Mouse (Mus musculus): ENCODE data around the gene Spata6. TPM values are rescaled to one million over a fixed set of nuclear protein-coding genes. Genes with fewer than 3 reads are reported as not detected.

The Spata6 gene
- total RNA-seq (2021) = 1 to 10 TPM; 3.6 to 4.6 TPM

DNA sequence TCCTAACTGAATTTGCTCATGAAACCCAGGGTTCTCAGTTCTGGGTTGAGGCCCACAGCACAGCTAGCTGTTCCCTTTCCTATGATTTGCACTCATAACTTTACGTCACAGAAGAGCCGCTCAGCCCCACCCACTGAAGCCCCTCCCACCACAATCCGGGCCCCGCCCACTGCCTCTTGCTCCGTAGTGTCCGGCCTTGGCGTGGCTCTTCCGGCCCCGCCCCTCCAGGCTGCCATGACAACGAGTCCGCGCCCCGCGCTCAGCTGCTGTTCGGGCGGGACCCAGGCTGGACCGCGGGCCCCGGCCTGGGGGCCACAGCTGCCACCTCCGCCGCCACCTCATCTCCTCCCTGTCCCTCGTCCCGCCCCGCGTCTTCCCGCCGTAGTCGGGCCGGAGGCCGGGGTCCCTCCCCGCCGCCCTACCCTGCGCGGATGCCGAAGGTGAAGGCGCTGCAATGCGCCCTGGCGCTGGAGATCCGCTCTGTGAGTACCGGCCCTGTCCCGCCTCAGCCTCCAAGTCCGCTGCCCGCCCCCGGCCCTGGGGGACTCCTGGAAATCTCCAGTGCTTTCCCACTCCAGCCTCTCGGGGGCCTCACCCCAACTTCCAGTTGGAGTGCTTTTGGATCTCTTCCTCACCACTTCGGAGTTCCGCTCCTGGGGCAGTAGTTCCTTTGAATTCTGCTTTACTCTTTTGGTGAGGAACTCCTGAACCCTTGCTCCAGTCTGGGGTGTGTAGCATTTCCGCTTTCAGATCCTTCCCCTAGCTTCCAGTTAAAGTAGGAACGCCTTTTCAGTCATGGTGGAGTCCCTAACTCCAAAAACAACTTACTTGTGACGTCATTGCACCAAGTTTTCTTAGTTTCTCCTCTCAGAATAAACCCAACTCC is at the start of gene Spata6:
Spata6 (plus strand) TSS at position 209 of the 886 bp plus-strand sequence.
- peak; percentile 15 to 36 for DNase-seq (ENCODE audit: extremely low spot score in 1 of 2, low spot score in 1 of 2)

DNA sequence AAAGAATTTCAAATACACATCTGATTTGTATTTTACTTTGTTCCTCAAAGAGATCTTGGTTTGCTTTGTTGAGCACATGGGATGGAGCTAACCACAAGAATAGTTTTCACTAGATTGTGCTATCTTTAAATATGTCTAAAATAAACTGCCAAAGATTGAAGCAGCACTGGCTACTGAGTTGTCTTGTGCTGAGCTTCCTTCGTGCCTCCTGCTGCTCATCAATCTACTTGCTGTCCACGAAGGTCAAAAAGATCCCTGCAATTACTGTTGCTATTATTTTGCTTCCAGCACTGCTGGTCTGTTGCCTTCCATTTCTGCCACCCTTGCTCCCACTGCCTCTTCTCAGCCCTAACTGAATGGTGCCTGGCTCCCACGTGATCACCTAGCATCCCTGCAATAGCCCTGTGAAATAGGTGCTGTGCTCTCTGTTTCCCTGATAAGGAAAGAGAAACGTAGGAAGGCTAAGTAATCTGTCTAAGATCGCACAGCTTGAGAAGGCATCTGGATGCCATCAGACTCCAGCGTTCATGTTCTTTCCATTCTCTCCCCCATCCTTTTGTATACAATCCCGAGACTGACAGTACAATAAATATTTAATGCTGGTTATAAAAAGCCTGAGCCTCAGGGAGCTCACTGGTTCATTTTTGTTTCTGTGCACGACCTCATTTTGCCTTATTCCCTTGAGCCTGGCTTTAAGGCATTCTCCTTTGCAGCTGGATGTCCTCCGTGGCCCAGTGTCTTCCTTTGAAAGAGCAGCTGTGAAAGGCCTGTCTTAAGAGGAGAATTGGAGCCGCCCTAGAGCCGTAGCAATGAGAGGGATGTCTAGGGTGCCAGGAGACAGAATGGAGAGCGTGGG is 49.0 kb upstream of the Spata6 start:
- DNase-seq (ENCODE audit: extremely low spot score in 1 of 2, low spot score in 1 of 2) = no peak

DNA sequence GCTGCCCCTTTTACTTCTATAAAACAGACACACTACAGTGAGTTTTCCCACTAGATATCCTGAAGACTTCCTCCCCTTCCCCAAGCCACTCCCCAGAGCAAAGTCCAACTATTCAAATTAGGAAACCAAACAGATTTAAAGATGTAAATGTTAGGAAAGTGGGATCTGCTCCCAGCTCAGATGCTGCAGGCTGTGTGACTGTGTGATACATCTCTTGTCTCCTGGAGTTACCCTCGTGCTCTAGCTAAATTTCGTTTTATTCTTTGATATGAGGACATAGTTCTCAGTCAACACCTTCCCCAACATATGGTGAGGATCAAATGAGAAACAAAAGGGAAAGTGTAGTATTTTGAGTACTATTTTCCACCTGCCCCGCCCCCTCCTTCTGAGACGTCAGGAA is 48.3 kb upstream of the Spata6 start:
- DNase-seq (ENCODE audit: extremely low spot score in 1 of 2, low spot score in 1 of 2) = no peak

DNA sequence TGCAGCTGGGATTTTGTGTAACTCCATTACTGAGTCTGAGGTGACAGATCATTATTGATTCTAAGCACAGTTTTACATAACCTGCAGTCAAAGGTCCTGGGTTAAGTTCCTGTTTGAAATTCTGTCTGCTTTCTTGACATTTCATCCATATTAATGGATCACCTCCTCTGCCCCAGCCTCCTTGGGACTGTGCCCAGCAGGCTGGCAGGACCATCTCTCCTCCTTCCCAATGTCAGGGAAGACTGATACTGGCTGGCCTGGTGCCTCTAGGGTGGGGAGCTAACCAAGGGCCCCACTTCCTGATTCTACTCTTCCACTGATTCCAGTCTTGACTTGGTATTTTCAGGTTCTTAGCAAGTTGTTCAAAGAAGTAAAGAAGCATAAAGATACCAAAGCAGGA is 45.9 kb upstream of the Spata6 start:
- DNase-seq (ENCODE audit: extremely low spot score in 1 of 2, low spot score in 1 of 2) = no peak

DNA sequence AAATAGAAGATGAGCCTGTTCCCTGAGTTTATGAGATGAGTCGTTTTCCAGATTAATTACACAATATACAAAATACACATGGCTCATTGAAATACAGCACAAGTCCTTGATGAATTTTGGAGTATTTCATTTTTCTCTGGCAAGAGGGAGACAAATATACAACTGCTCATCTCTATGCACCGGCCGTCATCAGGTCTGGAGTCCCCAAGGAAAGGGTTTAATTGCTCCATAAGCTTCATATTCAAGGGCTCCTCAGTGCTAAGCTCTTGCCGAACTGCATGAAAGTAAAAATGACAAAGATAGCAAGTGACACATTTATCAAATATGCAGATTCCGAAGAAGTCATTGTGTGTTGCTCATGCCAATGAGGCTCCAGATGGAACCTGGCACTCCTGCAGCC is 37.9 kb upstream of the Spata6 start:
- DNase-seq (ENCODE audit: extremely low spot score in 1 of 2, low spot score in 1 of 2) = no peak

DNA sequence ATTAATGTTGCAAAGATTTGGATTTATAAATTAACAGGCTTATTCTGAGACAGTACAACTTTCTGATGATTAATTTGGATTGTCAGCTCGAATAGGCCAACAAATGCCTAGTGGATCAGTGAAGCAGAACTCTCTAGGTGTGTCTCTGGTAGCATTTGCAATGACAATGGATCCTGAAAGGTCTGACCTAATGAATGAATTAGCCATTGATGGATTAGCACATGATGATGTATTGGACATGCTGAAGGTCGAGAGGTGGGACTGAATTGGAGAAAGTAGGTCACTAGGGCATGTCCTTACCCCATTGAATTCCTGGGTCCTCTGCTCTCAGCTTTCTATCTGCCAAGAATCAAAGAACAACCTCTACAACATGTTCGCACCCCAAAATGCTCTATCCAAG is 37.0 kb upstream of the Spata6 start:
- no peak for DNase-seq (ENCODE audit: extremely low spot score in 1 of 2, low spot score in 1 of 2)

DNA sequence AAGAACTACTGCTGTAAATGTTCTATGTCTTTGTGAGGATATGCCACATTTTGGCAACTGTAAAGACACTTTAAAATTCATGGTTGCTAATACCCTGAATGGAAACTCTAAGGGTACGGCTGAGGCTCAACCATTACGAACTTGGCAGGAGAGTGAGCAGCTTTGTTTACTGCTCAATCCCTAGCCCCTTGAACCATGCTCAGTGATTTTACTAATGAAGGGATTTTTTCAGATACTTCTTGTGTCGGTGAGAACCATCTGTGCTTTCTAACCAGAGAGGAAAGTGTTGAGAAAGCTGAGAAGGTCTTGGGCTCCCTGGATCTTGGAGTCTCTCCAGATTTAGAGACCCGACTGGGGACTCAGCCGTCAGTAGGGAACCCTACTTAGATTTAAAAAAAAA is 35.9 kb upstream of the Spata6 start:
- no peak for DNase-seq (ENCODE audit: extremely low spot score in 1 of 2, low spot score in 1 of 2)

DNA sequence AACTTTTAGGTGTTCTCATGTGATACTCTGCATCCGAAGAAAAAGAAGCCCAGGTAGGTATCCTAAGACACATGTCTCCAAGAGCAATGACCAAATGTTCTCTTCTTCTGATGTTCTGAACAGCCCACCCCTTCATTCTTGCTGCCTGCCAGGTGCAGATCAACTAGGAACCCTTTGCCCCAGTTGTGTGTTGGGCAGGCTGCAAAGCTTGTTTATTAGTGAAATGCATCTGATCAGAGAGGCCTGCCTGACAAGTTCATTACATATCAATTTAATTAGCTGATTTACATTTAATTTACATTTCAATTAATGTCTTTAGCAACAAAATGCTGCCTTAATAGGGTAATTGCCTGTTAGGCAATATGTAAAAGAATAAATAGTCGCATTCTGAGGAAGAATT is 33.8 kb upstream of the Spata6 start:
- DNase-seq (ENCODE audit: extremely low spot score in 1 of 2, low spot score in 1 of 2) = no peak

DNA sequence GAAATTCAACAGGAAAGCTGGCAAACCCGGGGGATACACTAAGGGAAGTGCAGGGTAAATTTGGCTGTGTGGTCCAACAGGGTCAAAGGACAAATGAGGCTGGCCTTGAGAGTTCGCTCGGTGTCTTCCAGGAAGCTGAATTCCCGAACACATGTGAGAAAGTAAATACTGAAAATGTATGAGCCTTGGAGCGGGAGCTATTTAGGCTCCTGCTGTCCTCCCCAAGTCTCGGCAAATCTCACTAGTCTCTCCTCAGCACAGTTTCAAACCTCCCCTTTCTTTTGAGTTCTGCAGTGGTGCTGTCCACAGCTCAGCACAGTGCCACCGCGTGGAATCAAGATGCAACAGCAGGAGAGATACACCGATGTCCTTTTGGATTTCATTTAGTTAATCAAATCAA is 32.8 kb upstream of the Spata6 start:
- DNase-seq (ENCODE audit: extremely low spot score in 1 of 2, low spot score in 1 of 2) = peak in 1 of 2 experiments; percentile 52

DNA sequence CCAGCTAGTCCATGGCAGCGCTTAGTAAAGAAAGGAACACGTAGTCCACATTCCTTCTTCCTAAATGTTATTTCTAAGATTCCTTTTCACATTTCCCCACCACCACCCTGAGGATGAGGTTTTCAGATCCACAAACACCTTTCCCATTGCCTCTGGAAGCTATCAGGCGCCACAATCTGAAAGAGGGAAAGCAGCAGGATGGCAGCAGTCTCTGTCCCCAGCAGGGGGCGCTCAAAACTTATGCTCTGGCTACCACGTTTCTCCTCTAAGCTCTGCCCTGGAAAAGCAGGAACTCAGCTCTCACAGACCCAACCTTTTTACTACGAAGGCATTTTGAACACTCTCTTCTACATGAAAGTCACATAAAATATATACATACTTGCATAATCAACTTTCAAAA is 32.2 kb upstream of the Spata6 start:
- DNase-seq (ENCODE audit: extremely low spot score in 1 of 2, low spot score in 1 of 2) = peak; percentile 63 to 94

DNA sequence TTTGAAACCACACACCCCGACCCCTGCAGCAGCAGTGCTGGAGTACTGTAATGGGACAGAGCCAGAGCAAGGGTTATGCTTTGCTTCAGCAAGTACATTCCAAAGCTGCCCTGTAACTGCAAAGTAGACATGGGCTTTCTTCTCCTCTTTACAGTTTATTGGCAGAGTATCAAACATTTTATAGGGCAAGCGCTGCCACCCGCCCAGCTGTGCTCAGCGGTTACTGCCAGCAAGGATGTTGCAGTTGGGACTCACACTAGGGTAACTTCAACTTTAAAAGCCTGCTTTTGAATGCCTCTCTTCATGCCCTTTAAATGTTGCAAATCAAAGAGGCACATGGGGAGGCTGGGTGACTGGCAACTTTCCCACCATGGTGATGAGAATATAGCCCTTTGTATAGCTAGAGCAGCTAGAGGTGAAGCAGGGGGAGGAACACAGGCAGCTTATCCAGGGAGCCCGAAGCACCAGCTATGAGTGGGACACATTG is 28.7 kb upstream of the Spata6 start:
- no peak for DNase-seq (ENCODE audit: extremely low spot score in 1 of 2, low spot score in 1 of 2)

DNA sequence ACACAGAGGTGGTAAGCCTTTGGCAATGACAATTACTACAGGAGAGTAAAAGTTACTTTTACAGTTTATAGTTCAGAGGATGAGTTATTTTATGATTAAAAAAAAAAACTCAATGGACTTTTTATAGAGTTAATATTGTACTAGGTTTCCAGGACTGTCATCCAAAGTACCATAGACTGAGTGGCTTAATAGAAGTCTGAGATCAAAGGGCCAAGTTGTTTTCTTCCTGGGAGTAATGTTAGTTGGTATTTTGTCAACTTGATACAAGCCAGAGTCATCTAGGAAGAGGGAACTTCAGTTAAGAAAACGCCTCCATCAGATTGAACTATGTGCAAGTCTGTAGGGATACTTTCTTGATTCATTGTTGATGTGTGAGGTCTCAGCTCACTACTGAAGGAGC is 18.4 kb upstream of the Spata6 start:
- no peak for DNase-seq (ENCODE audit: extremely low spot score in 1 of 2, low spot score in 1 of 2)

DNA sequence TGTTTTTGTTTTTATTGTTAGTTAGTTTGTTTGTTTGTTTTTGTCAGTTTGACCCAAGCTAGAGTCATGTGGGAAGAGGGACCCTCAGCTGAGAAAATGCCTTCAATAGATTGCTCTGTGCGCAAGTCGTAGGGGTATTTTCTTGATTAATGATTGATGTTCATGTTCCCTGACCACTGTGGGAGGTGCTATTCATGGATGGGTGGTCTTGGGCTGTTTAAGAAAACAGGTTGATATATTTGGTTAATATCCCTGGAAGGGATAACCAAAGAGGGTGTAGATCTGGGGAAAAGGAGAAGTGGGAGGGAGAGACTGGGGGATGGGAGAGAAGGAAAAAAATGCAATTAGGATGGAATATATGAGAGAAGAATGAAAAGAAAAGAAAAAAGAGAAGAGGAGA is 15.7 kb upstream of the Spata6 start:
- DNase-seq (ENCODE audit: extremely low spot score in 1 of 2, low spot score in 1 of 2) = no peak

DNA sequence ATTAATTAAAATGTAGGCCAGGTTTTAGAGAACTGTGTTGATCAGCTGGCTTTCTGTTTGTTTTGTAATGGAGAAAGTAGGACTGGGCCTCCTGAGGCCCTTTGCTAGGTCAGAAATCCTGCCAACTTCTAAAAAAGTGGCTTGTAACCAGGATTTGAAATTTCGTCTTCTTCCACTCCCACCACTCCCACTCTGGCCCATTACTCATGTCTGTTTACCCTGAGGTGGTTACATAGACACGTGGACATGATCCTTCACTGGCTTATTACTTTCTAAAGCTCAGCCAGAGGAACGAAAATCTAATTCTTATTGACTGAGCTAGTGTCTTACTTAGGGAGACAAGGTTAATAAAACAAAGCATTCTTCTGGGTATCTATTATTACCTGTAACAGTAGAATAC is 14.8 kb upstream of the Spata6 start:
- DNase-seq (ENCODE audit: extremely low spot score in 1 of 2, low spot score in 1 of 2) = no peak

DNA sequence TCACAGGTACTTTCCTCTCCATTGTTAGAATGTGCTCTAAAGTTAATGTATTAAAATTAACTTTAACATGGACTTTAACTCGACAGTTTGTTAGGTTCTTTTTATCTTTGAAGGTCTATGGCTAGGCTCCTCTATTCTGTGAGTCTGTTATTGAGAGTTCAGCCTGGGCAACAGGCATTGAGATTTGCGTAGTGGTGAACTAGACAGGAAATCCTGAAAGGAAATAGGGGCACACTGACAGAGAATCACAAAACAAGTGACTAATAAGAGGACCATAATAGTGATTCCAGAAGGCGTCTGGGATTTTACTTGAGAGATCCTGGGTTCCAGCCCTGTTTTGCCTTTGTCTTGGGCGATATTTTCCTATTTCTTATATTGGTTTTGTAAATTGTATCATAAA is 488 bp upstream of the Spata6 start:
- no peak for DNase-seq (ENCODE audit: extremely low spot score in 1 of 2, low spot score in 1 of 2)

DNA sequence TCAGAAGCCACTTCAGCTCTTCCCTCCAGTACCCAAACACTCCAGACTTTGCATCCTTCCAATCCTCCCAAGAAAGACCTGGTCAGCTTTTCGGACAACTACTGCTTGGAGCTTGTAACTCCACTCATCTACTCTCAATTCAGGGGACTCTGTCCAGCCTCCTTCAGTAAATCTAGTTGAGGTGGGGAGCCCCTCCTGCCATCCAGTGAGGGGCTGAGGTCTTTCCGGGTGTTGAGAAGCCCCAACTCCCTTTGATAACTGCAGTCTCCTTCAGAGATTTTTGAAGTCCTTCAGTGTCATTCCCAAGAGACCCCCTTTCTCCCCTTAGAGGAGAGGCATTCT is 849 bp downstream of the Spata6 start:
- no peak for DNase-seq (ENCODE audit: extremely low spot score in 1 of 2, low spot score in 1 of 2)

DNA sequence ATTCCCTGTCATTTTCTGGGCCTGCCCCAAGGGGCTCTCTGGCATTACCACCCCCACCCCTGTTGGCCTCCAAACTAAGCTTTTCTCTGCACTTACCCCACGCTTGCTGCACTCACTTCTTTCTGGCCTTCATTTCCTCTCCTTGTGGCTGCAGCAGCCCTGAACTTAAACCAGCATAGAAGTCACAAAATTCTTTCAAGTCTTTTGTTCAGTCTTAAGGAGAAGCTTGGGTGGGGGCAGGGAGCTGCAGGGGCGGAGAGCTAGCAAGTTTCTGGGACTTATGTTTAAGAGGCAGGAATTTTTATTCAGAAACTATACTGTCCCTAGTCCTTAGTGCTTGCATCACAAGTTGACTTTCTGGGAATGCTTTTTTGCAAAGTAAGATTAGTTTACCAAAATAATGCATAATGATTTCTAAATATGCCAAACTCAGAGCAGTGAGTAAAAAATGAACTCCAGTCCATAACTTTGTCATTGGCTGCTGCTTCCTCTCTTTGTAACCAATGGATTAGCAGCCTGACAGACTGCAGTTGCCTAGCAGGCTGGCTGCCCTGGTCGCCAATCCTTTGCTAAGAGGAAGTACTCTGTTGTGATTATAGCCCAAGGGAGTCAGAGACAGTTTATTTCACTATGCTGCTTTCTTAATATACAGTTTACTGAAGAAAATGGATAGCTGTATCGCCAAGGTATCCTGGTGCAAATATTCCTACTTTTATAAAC is 1.5 kb downstream of the Spata6 start:
- DNase-seq (ENCODE audit: extremely low spot score in 1 of 2, low spot score in 1 of 2) = no peak

DNA sequence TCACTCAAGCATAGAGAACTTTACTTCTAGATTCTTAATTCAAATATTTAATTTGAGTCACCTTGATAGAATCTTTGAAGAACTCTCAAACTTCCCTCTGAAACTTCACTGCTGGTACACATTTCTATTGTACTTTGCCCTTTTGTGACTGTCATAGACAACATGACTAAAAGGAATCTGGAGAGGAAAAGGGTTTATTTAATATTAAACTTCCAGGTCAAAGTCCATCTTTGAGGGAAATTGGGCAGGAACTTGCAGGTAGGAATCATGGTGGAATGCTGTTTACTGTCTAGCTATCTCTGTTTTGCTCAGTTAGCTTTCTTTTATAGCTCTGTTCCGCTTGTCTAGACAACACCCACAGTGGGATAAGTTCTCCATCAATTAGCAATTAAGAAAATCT is 17.8 kb downstream of the Spata6 start:
- no peak for DNase-seq (ENCODE audit: extremely low spot score in 1 of 2, low spot score in 1 of 2)

DNA sequence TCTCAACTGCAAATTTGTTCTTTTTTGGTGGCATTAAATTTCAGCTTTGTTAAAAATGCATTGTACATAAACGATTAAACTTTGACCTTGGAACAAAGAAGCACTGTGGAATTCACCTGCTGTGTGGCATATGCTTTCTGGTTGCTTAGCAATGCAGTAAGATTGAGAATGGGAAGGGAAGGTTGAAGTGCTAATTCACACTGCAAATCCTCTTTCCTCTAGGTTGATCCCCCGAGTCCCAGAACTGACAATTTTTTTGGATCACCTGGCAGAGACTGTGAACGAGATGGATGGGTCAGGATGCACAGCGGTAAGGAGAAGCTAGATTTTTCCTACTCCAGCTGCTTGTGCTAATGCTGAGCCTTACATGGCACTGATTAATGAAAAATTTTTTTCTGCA is 60.7 kb downstream of the Spata6 start:
- no peak for DNase-seq (ENCODE audit: extremely low spot score in 1 of 2, low spot score in 1 of 2)

DNA sequence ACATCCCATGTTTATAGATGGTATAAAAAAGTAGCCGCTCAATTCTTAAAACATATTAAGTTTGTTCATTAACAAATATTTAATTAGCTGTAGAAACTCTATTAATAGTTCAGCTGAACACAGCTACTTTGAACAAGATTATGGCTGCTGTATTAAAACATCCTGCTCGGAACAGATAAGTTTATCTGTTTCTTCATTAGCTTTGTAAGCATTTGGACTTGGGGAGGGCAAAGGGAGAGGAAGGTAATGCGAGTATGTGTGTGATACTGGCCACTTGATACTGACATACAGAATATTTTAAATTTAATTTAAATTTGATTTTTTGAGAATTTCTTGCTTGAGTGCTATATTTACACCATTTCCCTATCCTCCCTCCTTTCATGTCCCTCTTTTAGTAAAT is 80.1 kb downstream of the Spata6 start:
- DNase-seq (ENCODE audit: extremely low spot score in 1 of 2, low spot score in 1 of 2) = no peak

DNA sequence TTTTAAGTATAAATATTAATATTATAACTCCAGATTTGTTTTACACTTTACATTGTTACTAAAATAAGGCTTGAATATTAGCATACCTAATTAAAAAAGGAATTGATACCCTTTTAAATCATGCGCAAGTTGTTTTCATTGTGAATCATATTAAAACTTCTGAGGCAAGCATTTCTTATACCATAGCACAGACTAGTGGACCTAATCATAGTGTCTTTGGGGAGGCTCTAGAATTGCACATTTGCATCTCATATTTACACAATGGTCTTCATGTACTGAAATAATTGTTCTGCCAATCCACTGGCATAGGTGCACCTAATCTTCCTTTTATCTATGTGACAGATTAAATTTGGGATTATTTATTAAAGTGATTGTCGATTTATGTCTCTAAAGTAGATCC is 83.4 kb downstream of the Spata6 start:
- DNase-seq (ENCODE audit: extremely low spot score in 1 of 2, low spot score in 1 of 2) = no peak
